ENCODE assay signal across 8 mouse cellular contexts in genomic region chr6:17064936-17065790, GRCm38 (mm10). TPM values are rescaled to one million over a fixed set of nuclear protein-coding genes. Genes with fewer than 3 reads are reported as not detected.
DNase-seq lines count a peak whose midpoint lies in the region; ATAC-seq lines count a peak whose summit lies in the region.

Gene Tes, plus strand, starts transcription at chr6:17065149.

- intact Hi-C loops in left cerebral cortex, postnatal 25 days (cut with DNase I), result no loop called here

- H3K36me3 ChIP-seq in intestine, embryonic 15.5 days, result no peaks in the 10 kb centered on the region

- peak within 1 kb of the TSS; percentile 70 for H3K9ac ChIP-seq in intestine, embryonic 15.5 days

- no peaks in the 10 kb centered on the region for H3K9me3 ChIP-seq in intestine, embryonic 15.5 days

- peak; percentile 75 to 92 for DNase-seq in adrenal gland, adult (ENCODE audit: inconsistent age in 2 of 2, low spot score in 1 of 2)
- peak; percentile 82 for DNase-seq in embryo, embryonic 10.5 days (ENCODE audit: low spot score)
- DNase-seq in gastrocnemius, postnatal 4 days (ENCODE audit: low spot score in 2 of 2), result peak; percentile 18 to 43
- DNase-seq in left cerebral cortex, postnatal 25 days (ENCODE audit: low spot score in 2 of 2), result peak; percentile 60 to 67
- peak; percentile 56 for DNase-seq in right cerebral cortex, postnatal 14 days
- peak; percentile 76 for DNase-seq in urinary bladder, postnatal 25 days (ENCODE audit: low spot score)

- H3K27me3 ChIP-seq in intestine, embryonic 15.5 days (replicated peaks), result no peaks in the 10 kb centered on the region

- peak within 1 kb of the TSS; percentile 67 for H3K4me3 ChIP-seq in intestine, embryonic 15.5 days (replicated peaks)

- peak; percentile 93 for ATAC-seq in intestine, embryonic 15.5 days
- peak; percentile 94 for ATAC-seq in megakaryocyte-erythroid progenitor cell, adult 5-6 weeks (replicated peaks; ENCODE audit: low FRiP score, low TSS enrichment, poor library complexity, severe bottlenecking)

- peak within 1 kb of the TSS; percentile 88 for H3K4me2 ChIP-seq in intestine, embryonic 15.5 days (replicated peaks)

- WGBS in intestine, embryonic 15.5 days, result under 1% methylated on average over 63 of the region's 63 CpGs

- peaks cover 3% of the 10 kb centered on the region for H3K4me1 ChIP-seq in intestine, embryonic 15.5 days (replicated peaks)

- peak within 1 kb of the TSS; percentile 89 for H3K27ac ChIP-seq in intestine, embryonic 15.5 days

RNA-seq across cellular contexts. Expression of gene Tes, which starts in this region (rescaled TPM):
- total RNA-seq in gastrocnemius, postnatal 4 days (2021), result 1 to 10 TPM; 5.2 to 5.7 TPM
- polyA plus RNA-seq in intestine, embryonic 15.5 days (2015; fragmentation: Nextera tagmentation; extraction: Ambion mirVana), result 94.3 and 98.5 TPM in 2 replicates
- total RNA-seq in left cerebral cortex, postnatal 25 days (2021), result 1 to 10 TPM; 4.4 to 4.8 TPM
- 2.9 and 3.5 TPM in 2 replicates for total RNA-seq in megakaryocyte-erythroid progenitor cell, adult 5-6 weeks (2014; fragmentation: Nextera tagmentation)
- total RNA-seq in megakaryocyte-erythroid progenitor cell, adult 5-6 weeks (2017), result 8.4 and 19.4 TPM in 2 replicates

Comparison
In these comparisons a context has a peak if more than half of its experiments do, and no peak if none do; other contexts are left out.
1. Peak in every context shown above with its lines: DNase-seq, ATAC-seq, H3K4me3 ChIP-seq and H3K27ac ChIP-seq.
2. DNase-seq: peak in every context shown above with its lines; median percentile 84 in adrenal gland, adult; 82 in embryo, embryonic 10.5 days; 76 in urinary bladder, postnatal 25 days; 64 in left cerebral cortex, postnatal 25 days; 56 in right cerebral cortex, postnatal 14 days; 30 in gastrocnemius, postnatal 4 days.